Mouse (Mus musculus) activated CD4-positive, CD25-positive, alpha-beta regulatory T cell, adult 9 weeks (primary cell): Measurements from ENCODE around the gene Gm10273. TPM values are rescaled to one million over a fixed set of nuclear protein-coding genes. Genes with fewer than 3 reads are reported as not detected.

Experiments
- polyA plus RNA-seq: library from polyadenylated mRNA; unstranded; fragments of 100-300 nt; shearing (Covaris generic); gene quantifications from one replicate; pipeline ENCODE4 v1.2.1, GENCODE M21; 2017

Gm10273 gene
- 95.5 TPM for polyA plus RNA-seq

DNA sequence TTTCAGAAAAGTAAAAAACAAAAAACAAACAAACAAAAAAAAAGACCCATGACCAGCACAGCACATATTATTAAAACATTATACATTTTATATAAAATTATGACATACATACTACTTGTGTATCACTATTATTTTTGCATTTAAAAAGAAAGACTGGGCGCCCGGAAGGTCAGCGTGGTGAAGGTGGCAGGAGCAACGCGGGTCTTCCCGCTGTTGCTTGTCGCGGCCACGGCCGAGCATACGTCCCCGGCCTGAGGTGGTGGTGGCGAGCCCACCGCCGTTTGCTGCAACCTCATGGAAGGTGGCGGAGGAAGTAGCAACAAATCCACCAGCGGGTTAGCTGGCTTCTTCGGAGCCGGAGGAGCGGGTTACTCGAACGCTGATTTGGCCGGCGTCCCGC is at the start of gene Gm10273:
Gene Gm10273, plus strand, starts transcription at position 172 of the 400 bp plus-strand sequence.

DNA sequence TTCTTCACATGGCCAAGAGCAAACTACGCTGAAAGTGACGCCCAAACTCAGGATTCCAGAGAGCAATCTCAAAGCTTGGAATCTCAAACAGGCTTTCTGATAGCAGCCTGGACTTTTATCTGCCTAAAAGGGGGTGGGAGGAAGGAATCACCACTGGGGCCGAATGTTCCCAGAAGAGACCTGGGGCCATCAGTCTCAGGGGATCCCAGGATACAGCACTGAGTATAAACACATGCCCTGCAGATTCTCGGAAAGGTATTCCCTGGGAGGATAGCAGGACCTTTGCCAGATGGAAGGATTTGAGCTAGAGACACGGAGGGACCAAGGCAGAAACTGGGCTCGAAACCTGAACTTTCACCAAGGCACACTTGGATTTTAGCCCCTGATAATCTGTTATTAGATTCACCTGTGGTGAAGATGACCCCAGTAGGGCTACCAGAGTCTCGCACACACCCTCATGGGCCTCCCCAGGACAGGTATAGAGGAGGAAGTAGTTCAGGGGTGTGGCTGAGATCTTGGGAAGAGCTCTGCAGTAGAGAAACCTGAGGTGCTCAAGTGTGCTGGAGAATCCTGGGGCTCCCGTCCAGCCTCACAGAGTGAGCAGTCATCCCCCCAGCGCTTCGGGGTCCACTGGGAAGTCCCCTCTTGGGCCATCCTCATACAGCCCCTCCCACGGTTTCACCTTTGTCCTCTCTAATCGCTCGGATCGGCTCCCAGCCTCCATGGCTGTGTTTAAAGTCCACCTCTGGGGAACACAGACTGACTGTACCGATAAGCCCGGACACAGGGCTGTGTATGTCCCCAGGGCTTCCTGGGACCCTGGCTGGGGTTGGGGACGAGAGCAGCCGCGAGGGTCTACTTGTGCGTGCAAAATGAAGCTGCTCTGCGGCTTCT is 7.7 kb downstream of the Gm10273 start, which contains the start of gene Pla2g12b:
Gene Pla2g12b, plus strand, starts transcription at position 762 of the 894 bp plus-strand sequence.

GRCm38 (mm10) chr10:59441735-59442134 is 46.3 kb downstream of the Gm10273 start, which contains the start of gene Oit3:
Gene Oit3 (minus strand): TSS chr10:59441778.

Other genes starting within 250 kb of the Gm10273 start
- 0.35 TPM for gene Sept10, start 173.8 kb upstream of the Gm10273 start, polyA plus RNA-seq
- gene Sowahc, start 173.7 kb upstream of the Gm10273 start, polyA plus RNA-seq, result 0.48 TPM
- 94.2 TPM for gene P4ha1, start 72.3 kb upstream of the Gm10273 start, polyA plus RNA-seq
- not detected for gene Pla2g12b, start 8.0 kb downstream of the Gm10273 start, polyA plus RNA-seq
- gene Oit3, start 46.1 kb downstream of the Gm10273 start, polyA plus RNA-seq, result 0.23 TPM
- not detected for gene Gm10322, start 220.4 kb downstream of the Gm10273 start, polyA plus RNA-seq
- gene Mcu, start 221.1 kb downstream of the Gm10273 start, polyA plus RNA-seq, result 7.4 TPM